10 mouse cellular contexts compared by ENCODE assay signal in the genomic region with DNA sequence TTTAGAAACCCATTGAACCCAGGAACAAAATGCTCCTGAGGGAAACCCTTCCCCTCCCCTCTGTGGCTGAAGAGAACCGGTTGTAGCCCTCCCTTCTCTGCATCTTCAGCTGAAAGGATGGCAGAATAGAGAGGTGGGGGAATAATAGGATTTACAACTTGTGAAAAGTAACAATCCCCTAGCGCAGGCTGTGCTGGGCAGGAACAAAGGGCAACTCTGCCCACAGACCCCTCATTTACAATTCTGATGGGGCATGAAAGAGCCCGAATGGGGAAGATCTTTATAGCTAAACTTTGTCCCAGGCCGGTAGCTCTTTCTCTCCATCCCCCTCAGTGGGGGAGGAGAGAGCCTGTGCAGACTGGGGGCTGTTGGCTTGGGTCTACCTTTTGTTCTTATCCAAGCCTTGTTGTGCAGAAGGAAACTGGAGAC. TPM values are rescaled to one million over a fixed set of nuclear protein-coding genes. Genes with fewer than 3 reads are reported as not detected.
DNase-seq lines count a peak whose midpoint lies in the region; ATAC-seq and TF ChIP-seq lines count a peak whose summit lies in the region.
"Had no signal": no experiment of that assay in that cellular context is flagged by ENCODE, and none has a peak within 500 bp of the region (broad histone marks: within the 10 kb centered on the region; RNA-seq: fewer than 3 reads in every experiment).

No protein-coding gene starts in this region.

- ATAC-seq in forebrain, postnatal 0 days = no peak
- ATAC-seq in lung, postnatal 0 days = no peak

- H3K27ac ChIP-seq in cortical plate, adult 2 months (ENCODE audit: insufficient read depth, low read length) = no peak overlapping the region
- peak overlapping the region; percentile 54; the same call in 1 of the 2 replicates for H3K27ac ChIP-seq in forebrain, postnatal 0 days (ENCODE audit: low read depth, low read length)
- peak overlapping the region; percentile 99 for H3K27ac ChIP-seq in midbrain, embryonic 10.5 days (replicated peaks)
- H3K27ac ChIP-seq in lung, postnatal 0 days (ENCODE audit: low read length) = no peak overlapping the region

- peak overlapping the region; percentile 69 for H3K4me2 ChIP-seq in forebrain, postnatal 0 days (ENCODE audit: low read depth)
- H3K4me2 ChIP-seq in lung, postnatal 0 days (replicated peaks; ENCODE audit: low read depth, low read length) = no peak overlapping the region

- TF ChIP-seq EP300 in lung, postnatal 0 days (IDR thresholded peaks at IDR 0.05) = no peak

- DNase-seq in forebrain, postnatal 0 days = no peak
- peak; percentile 83 for DNase-seq in midbrain, embryonic 10.5 days (ENCODE audit: low spot score)
- no peak for DNase-seq in spleen, postnatal 36 days (ENCODE audit: low spot score in 2 of 2)
- no peak for DNase-seq in adrenal gland, postnatal 25 days
- no peak for DNase-seq in heart, adult 8-10 months (ENCODE audit: low spot score)
- DNase-seq in lung, postnatal 0 days (ENCODE audit: low spot score) = no peak
- DNase-seq: thymus, adult 2 months had no signal

- peaks cover 46% of the 10 kb centered on the region for H3K27me3 ChIP-seq in E14TG2a.4 (ENCODE audit: insufficient read depth, low read length)
- H3K27me3 ChIP-seq in forebrain, postnatal 0 days (ENCODE audit: insufficient read depth, low read length) = no peaks in the 10 kb centered on the region
- 0 out of 2 replicates have a peak, but pooled peaks cover 6% of the 10 kb centered on the region for H3K27me3 ChIP-seq in midbrain, embryonic 10.5 days (ENCODE audit: low read depth, poor library complexity, severe bottlenecking)
- peaks cover 3% of the 10 kb centered on the region; the same call in 1 of the 2 replicates for H3K27me3 ChIP-seq in lung, postnatal 0 days (replicated peaks; ENCODE audit: insufficient read depth, low read length)

- H3K4me1 ChIP-seq in E14TG2a.4 (replicated peaks; ENCODE audit: low read depth, low read length) = peaks cover 74% of the 10 kb centered on the region
- H3K4me1 ChIP-seq in cortical plate, adult 2 months (ENCODE audit: control insufficient read depth, insufficient read depth, low read length) = peaks cover 3% of the 10 kb centered on the region; the same call in 1 of the 2 replicates
- peaks cover 22% of the 10 kb centered on the region for H3K4me1 ChIP-seq in forebrain, postnatal 0 days (ENCODE audit: insufficient read depth)
- peaks cover 76% of the 10 kb centered on the region for H3K4me1 ChIP-seq in midbrain, embryonic 10.5 days
- peaks cover 6% of the 10 kb centered on the region; the same call in 1 of the 2 replicates for H3K4me1 ChIP-seq in lung, postnatal 0 days (ENCODE audit: insufficient read depth, low read depth, low read length)

- H3K9ac ChIP-seq in forebrain, postnatal 0 days = peak overlapping the region; percentile 49
- H3K9ac ChIP-seq in lung, postnatal 0 days (replicated peaks; ENCODE audit: low read depth) = no peak overlapping the region

- H3K4me3 ChIP-seq in E14TG2a.4 (replicated peaks; ENCODE audit: low read length) = peak overlapping the region; percentile 62
- H3K4me3 ChIP-seq in cortical plate, adult 2 months (ENCODE audit: insufficient read depth, low read length) = 0 out of 2 replicates have a peak overlapping the region, but pooled peaks have one; percentile 31
- H3K4me3 ChIP-seq in forebrain, postnatal 0 days (ENCODE audit: low read depth, low read length) = peak overlapping the region; percentile 90
- peak overlapping the region; percentile 99 for H3K4me3 ChIP-seq in midbrain, embryonic 10.5 days
- H3K4me3 ChIP-seq in lung, postnatal 0 days (ENCODE audit: low read depth, low read length) = no peak overlapping the region

- 8% methylated on average over 4 of the region's 4 CpGs for whole genome bisulfite sequencing in forebrain, postnatal 0 days
- 9% methylated on average over 4 of the region's 4 CpGs for WGBS in midbrain, embryonic 10.5 days
- WGBS in lung, postnatal 0 days = 30% methylated on average over 4 of the region's 4 CpGs

- H3K36me3 ChIP-seq in E14TG2a.4 (ENCODE audit: insufficient read depth, low read length) = 0 out of 2 replicates have a peak, but pooled peaks cover 3% of the 10 kb centered on the region
- peaks cover 16% of the 10 kb centered on the region for H3K36me3 ChIP-seq in forebrain, postnatal 0 days (ENCODE audit: insufficient read depth)
- H3K36me3 ChIP-seq in midbrain, embryonic 10.5 days = peaks cover 45% of the 10 kb centered on the region
- H3K36me3 ChIP-seq in lung, postnatal 0 days (ENCODE audit: insufficient read depth, low read length) = no peaks in the 10 kb centered on the region
- H3K36me3 ChIP-seq: G1E had no signal

- no peaks in the 10 kb centered on the region for H3K9me3 ChIP-seq in E14TG2a.4 (ENCODE audit: low read length)
- H3K9me3 ChIP-seq in forebrain, postnatal 0 days (ENCODE audit: low read length) = no peaks in the 10 kb centered on the region
- no peaks in the 10 kb centered on the region for H3K9me3 ChIP-seq in midbrain, embryonic 10.5 days (replicated peaks)
- no peaks in the 10 kb centered on the region for H3K9me3 ChIP-seq in lung, postnatal 0 days (ENCODE audit: low read length)
- H3K9me3 ChIP-seq: G1E had no signal

- TF ChIP-seq POLR2A in cortical plate, adult 2 months (IDR thresholded peaks at IDR 0.05; ENCODE audit: extremely low read depth, insufficient read depth, low read length) = no peak

- TF ChIP-seq CTCF in E14TG2a.4 (conservative IDR thresholded peaks at IDR 0.05; ENCODE audit: low read length) = no peak
- TF ChIP-seq CTCF in cortical plate, adult 2 months (IDR thresholded peaks at IDR 0.05; ENCODE audit: extremely low read depth, insufficient read depth, low read length) = no peak
- no peak for TF ChIP-seq CTCF in forebrain, postnatal 0 days (IDR thresholded peaks at IDR 0.05; ENCODE audit: low read depth)
- no peak for TF ChIP-seq CTCF in lung, postnatal 0 days (IDR thresholded peaks at IDR 0.05)

RNA-seq across cellular contexts. Expression of a gene that starts 3.8 kb away (rescaled TPM):
- 8.4 and 10.1 TPM in 2 replicates for polyA plus RNA-seq in cortical plate, adult 2 months (2012; rRNA removed)
- total RNA-seq in forebrain, postnatal 0 days (2014; rRNA removed) = 106 and 113 TPM in 2 replicates
- 65.9 and 67.6 TPM in 2 replicates for polyA plus RNA-seq in forebrain, postnatal 0 days (2015; fragmentation: Nextera tagmentation; extraction: Ambion mirVana)
- polyA plus RNA-seq in midbrain, embryonic 10.5 days (2016; fragmentation: Nextera tagmentation; extraction: Ambion mirVana) = 82.4 and 92.7 TPM in 2 replicates
- 1.1 and 1.2 TPM in 2 replicates for total RNA-seq in adrenal gland, postnatal 25 days (2021)
- total RNA-seq in heart, adult 8-10 months (2022) = under 1 TPM in 2 of 4 experiments, not detected in 2; 0.14 to 0.25 TPM
- polyA plus RNA-seq in lung, postnatal 0 days (2015; fragmentation: Nextera tagmentation; extraction: Ambion mirVana) = 6.0 and 8.1 TPM in 2 replicates
- polyA plus RNA-seq: G1E had no signal

RNA-seq across cellular contexts. Expression of a gene that starts 17.1 kb away (rescaled TPM):
- 12.6 and 15.7 TPM in 2 replicates for polyA plus RNA-seq in cortical plate, adult 2 months (2012; rRNA removed)
- 22.8 and 23.7 TPM in 2 replicates for total RNA-seq in forebrain, postnatal 0 days (2014; rRNA removed)
- polyA plus RNA-seq in forebrain, postnatal 0 days (2015; fragmentation: Nextera tagmentation; extraction: Ambion mirVana) = 20.4 and 22.1 TPM in 2 replicates
- 27.6 and 28.2 TPM in 2 replicates for polyA plus RNA-seq in midbrain, embryonic 10.5 days (2016; fragmentation: Nextera tagmentation; extraction: Ambion mirVana)
- total RNA-seq in adrenal gland, postnatal 25 days (2021) = 15.9 and 22.5 TPM in 2 replicates
- 1 to 10 TPM; 5.6 to 8.0 (median 6.6) TPM for total RNA-seq in heart, adult 8-10 months (2022)
- polyA plus RNA-seq in lung, postnatal 0 days (2015; fragmentation: Nextera tagmentation; extraction: Ambion mirVana) = 10.7 and 11.1 TPM in 2 replicates

RNA-seq across cellular contexts. Expression of a gene that starts 38.3 kb away (rescaled TPM):
- polyA plus RNA-seq in cortical plate, adult 2 months (2012; rRNA removed) = 36.1 and 37.3 TPM in 2 replicates
- 34.7 and 40.7 TPM in 2 replicates for total RNA-seq in forebrain, postnatal 0 days (2014; rRNA removed)
- 30.6 and 33.4 TPM in 2 replicates for polyA plus RNA-seq in forebrain, postnatal 0 days (2015; fragmentation: Nextera tagmentation; extraction: Ambion mirVana)
- 22.6 and 27.2 TPM in 2 replicates for polyA plus RNA-seq in midbrain, embryonic 10.5 days (2016; fragmentation: Nextera tagmentation; extraction: Ambion mirVana)
- 1.7 TPM in 1 of 2 replicates, not detected in the other for total RNA-seq in adrenal gland, postnatal 25 days (2021)
- total RNA-seq in heart, adult 8-10 months (2022) = not detected
- 0.38 and 1.2 TPM in 2 replicates for polyA plus RNA-seq in lung, postnatal 0 days (2015; fragmentation: Nextera tagmentation; extraction: Ambion mirVana)
- polyA plus RNA-seq: G1E had no signal

Comparison
In these comparisons a context has a peak if more than half of its experiments do, and no peak if none do; other contexts are left out.
1. H3K27ac ChIP-seq: peak in forebrain, postnatal 0 days (single experiment) and midbrain, embryonic 10.5 days (single experiment); none in cortical plate, adult 2 months (single experiment) and lung, postnatal 0 days (single experiment).
2. RNA of a gene that starts 38.3 kb away (polyA plus RNA-seq): 36.1 to 37.3 TPM in cortical plate, adult 2 months, 30.6 to 33.4 TPM in forebrain, postnatal 0 days and 22.6 to 27.2 TPM in midbrain, embryonic 10.5 days; 0.38 to 1.2 TPM in lung, postnatal 0 days; every median in the first group is over 10 times any median in the second.